Mouse (Mus musculus): Measurements from ENCODE around the gene Samd8.

- TF ChIP-seq CTCF (IDR thresholded peaks at IDR 0.05; ENCODE audit: insufficient read depth, low read depth, low read length) (0 out of 2 replicates have a peak, but pooled peaks have one; percentile 20), POLR2A (IDR thresholded peaks at IDR 0.05; ENCODE audit: insufficient read depth, low read depth, low read length) (no peak)
Measured at GRCm38 (mm10) chr14:21812590-21813162, 62.3 kb downstream of the Samd8 start.
